Mouse (Mus musculus) limb, embryonic 15.5 days (tissue): ENCODE measurements around the gene Tcerg1l. TPM values are rescaled to one million over a fixed set of nuclear protein-coding genes. Genes with fewer than 3 reads are reported as not detected.

Source experiments
- ATAC-seq: fragments of 200-750 bp; cut with Nextera tagmentation; 2 replicates; pipeline ENCODE4 v1.8.0; 2017; ENCODE audit warnings: low read depth, moderate TSS enrichment; ENCODE audit not compliant: insufficient number of reproducible peaks, low FRiP score, low TSS enrichment
- H3K27ac ChIP-seq: fragments of 300-500 bp; sonication (generic); 2 replicates; pipeline ENCODE4 v1.5.1; 2015; ENCODE audit warnings: moderate library complexity, mild to moderate bottlenecking, inconsistent platforms
- H3K27me3 ChIP-seq: fragments of 300-500 bp; sonication (generic); 2 replicates; pipeline ENCODE4 v1.6.1; 2015; ENCODE audit warnings: inconsistent platforms
- H3K36me3 ChIP-seq: fragments of 300-500 bp; sonication (generic); 2 replicates; pipeline ENCODE4 v1.6.1; 2015; ENCODE audit warnings: inconsistent platforms
- H3K4me1 ChIP-seq: fragments of 300-500 bp; sonication (generic); 2 replicates; pipeline ENCODE4 v1.6.1; 2015; ENCODE audit warnings: inconsistent platforms
- H3K4me2 ChIP-seq: fragments of 300-500 bp; sonication (generic); 2 replicates; pipeline ENCODE4 v1.6.1; 2015; ENCODE audit warnings: mild to moderate bottlenecking, inconsistent platforms
- H3K4me3 ChIP-seq: fragments of 300-500 bp; sonication (generic); 2 replicates; pipeline ENCODE4 v1.5.1; 2015; ENCODE audit warnings: mild to moderate bottlenecking, inconsistent platforms
- H3K9ac ChIP-seq: fragments of 300-500 bp; sonication (generic); 2 replicates; pipeline ENCODE4 v1.6.1; 2015; ENCODE audit warnings: inconsistent platforms
- H3K9me3 ChIP-seq: fragments of 300-500 bp; sonication (generic); 2 replicates; pipeline ENCODE4 v1.6.1; 2016; ENCODE audit warnings: inconsistent platforms
- WGBS: fragments of 180-500 bp; shearing (Covaris S2); methylation state at CpG from one replicate; pipeline ENCODE4 v1.1.7; 2015; 5-methylcytosine and 5-hydroxymethylcytosine counted together
- polyA plus RNA-seq: library from polyadenylated mRNA; unstranded; fragments of >200 nt; fragmentation: Nextera tagmentation; extraction: Ambion mirVana; gene quantifications from 2 replicates; pipeline ENCODE4 v1.2.1, GENCODE M21; 2015

Tcerg1l gene
- polyA plus RNA-seq, 1 experiment from 2014 or later: 0.95 TPM

- Histone ChIP-seq H3K27ac (no peak overlapping the region), H3K9me3 (no peaks in the 10 kb centered on the region), H3K9ac (no peak overlapping the region), H3K27me3 (peaks cover 62% of the 10 kb centered on the region), H3K36me3 (no peaks in the 10 kb centered on the region), H3K4me1 (peaks cover 17% of the 10 kb centered on the region), H3K4me2 (peak overlapping the region; percentile 97), H3K4me3 (peak overlapping the region; percentile 47)
- under 1% methylated on average over 41 of the region's 41 CpGs for WGBS
- ATAC-seq: no peak
These were observed 556 bp downstream of the Tcerg1l start for GRCm38 (mm10) chr7:138396863-138397484.

- no peak overlapping the region for H3K4me2 ChIP-seq
- H3K4me1 ChIP-seq: peaks cover 17% of the 10 kb centered on the region
- no peak overlapping the region for H3K27ac ChIP-seq
- ATAC-seq: no peak
- no peaks in the 10 kb centered on the region for H3K9me3 ChIP-seq
- H3K9ac ChIP-seq: no peak overlapping the region
- 39% methylated on average over 13 of the region's 13 CpGs for WGBS
- no peaks in the 10 kb centered on the region for H3K36me3 ChIP-seq
- no peak overlapping the region for H3K4me3 ChIP-seq
- H3K27me3 ChIP-seq: peaks cover 56% of the 10 kb centered on the region
These were observed 1.2 kb downstream of the Tcerg1l start for GRCm38 (mm10) chr7:138396109-138396862.

GRCm38 (mm10) chr7:138389941-138390340 lies 7.6 kb downstream of the Tcerg1l start:
- Histone ChIP-seq H3K27ac (no peak overlapping the region), H3K4me3 (no peak overlapping the region), H3K27me3 (peaks cover 6% of the 10 kb centered on the region; the same call in 1 of the 2 replicates), H3K4me1 (no peaks in the 10 kb centered on the region), H3K36me3 (no peaks in the 10 kb centered on the region), H3K9ac (no peak overlapping the region), H3K4me2 (no peak overlapping the region), H3K9me3 (no peaks in the 10 kb centered on the region)
- WGBS: 87% methylated on average over 6 of the region's 6 CpGs
- no peak for ATAC-seq

- no peak overlapping the region for H3K27ac ChIP-seq
These were observed 8.5 kb downstream of the Tcerg1l start for GRCm38 (mm10) chr7:138389071-138389470.

GRCm38 (mm10) chr7:138379221-138379620 lies 18.3 kb downstream of the Tcerg1l start:
- no peaks in the 10 kb centered on the region for H3K9me3 ChIP-seq
- H3K27me3 ChIP-seq: no peaks in the 10 kb centered on the region
- no peak overlapping the region for H3K4me3 ChIP-seq
- 85% methylated on average over 3 of the region's 3 CpGs for WGBS
- H3K4me2 ChIP-seq: no peak overlapping the region
- no peak overlapping the region for H3K9ac ChIP-seq
- H3K27ac ChIP-seq: no peak overlapping the region
- no peaks in the 10 kb centered on the region for H3K4me1 ChIP-seq
- H3K36me3 ChIP-seq: no peaks in the 10 kb centered on the region
- no peak for ATAC-seq

More at GRCm38 (mm10) chr7:138389071-138389470, 8.5 kb downstream of the Tcerg1l start:
- Histone ChIP-seq H3K9me3 (no peaks in the 10 kb centered on the region), H3K27me3 (peaks cover 6% of the 10 kb centered on the region; the same call in 1 of the 2 replicates), H3K36me3 (no peaks in the 10 kb centered on the region), H3K4me2 (no peak overlapping the region), H3K9ac (no peak overlapping the region), H3K4me3 (no peak overlapping the region), H3K4me1 (no peaks in the 10 kb centered on the region)
- no peak for ATAC-seq
- WGBS: 68% methylated on average over 3 of the region's 3 CpGs

- H3K9me3 ChIP-seq: no peaks in the 10 kb centered on the region
- no peak overlapping the region for H3K9ac ChIP-seq
- 83% methylated on average over 4 of the region's 4 CpGs for WGBS
- H3K36me3 ChIP-seq: no peaks in the 10 kb centered on the region
- H3K4me2 ChIP-seq: no peak overlapping the region
- no peak overlapping the region for H3K27ac ChIP-seq
- no peaks in the 10 kb centered on the region for H3K4me1 ChIP-seq
- no peaks in the 10 kb centered on the region for H3K27me3 ChIP-seq
- H3K4me3 ChIP-seq: no peak overlapping the region
- no peak for ATAC-seq
These were observed 19.0 kb downstream of the Tcerg1l start for GRCm38 (mm10) chr7:138378546-138378945.

- Histone ChIP-seq H3K4me1 (no peaks in the 10 kb centered on the region), H3K27ac (no peak overlapping the region), H3K36me3 (no peaks in the 10 kb centered on the region), H3K9me3 (no peaks in the 10 kb centered on the region), H3K4me3 (no peak overlapping the region), H3K4me2 (no peak overlapping the region), H3K27me3 (no peaks in the 10 kb centered on the region), H3K9ac (no peak overlapping the region)
- 64% methylated on average over 7 of the region's 7 CpGs for WGBS
- ATAC-seq: no peak
These were observed 22.0 kb downstream of the Tcerg1l start for GRCm38 (mm10) chr7:138375573-138375972.

GRCm38 (mm10) chr7:138374376-138374775 lies 23.2 kb downstream of the Tcerg1l start:
- Histone ChIP-seq H3K27me3 (no peaks in the 10 kb centered on the region), H3K9ac (no peak overlapping the region), H3K4me2 (no peak overlapping the region), H3K9me3 (no peaks in the 10 kb centered on the region), H3K4me1 (no peaks in the 10 kb centered on the region), H3K36me3 (no peaks in the 10 kb centered on the region), H3K27ac (no peak overlapping the region), H3K4me3 (no peak overlapping the region)
- WGBS: 48% methylated on average over 7 of the region's 7 CpGs
- no peak for ATAC-seq

GRCm38 (mm10) chr7:138373530-138373929 lies 24.0 kb downstream of the Tcerg1l start:
- 82% methylated on average over 5 of the region's 5 CpGs for WGBS
- Histone ChIP-seq H3K9ac (no peak overlapping the region), H3K36me3 (no peaks in the 10 kb centered on the region), H3K4me3 (no peak overlapping the region), H3K9me3 (no peaks in the 10 kb centered on the region), H3K4me2 (no peak overlapping the region), H3K27ac (no peak overlapping the region), H3K4me1 (no peaks in the 10 kb centered on the region), H3K27me3 (no peaks in the 10 kb centered on the region)
- ATAC-seq: no peak

GRCm38 (mm10) chr7:138367570-138367969 lies 30.0 kb downstream of the Tcerg1l start:
- no peak overlapping the region for H3K4me2 ChIP-seq
- H3K27me3 ChIP-seq: no peaks in the 10 kb centered on the region
- no peak overlapping the region for H3K27ac ChIP-seq
- no peak overlapping the region for H3K4me3 ChIP-seq
- no peaks in the 10 kb centered on the region for H3K4me1 ChIP-seq
- no peaks in the 10 kb centered on the region for H3K9me3 ChIP-seq
- WGBS: 76% methylated on average over 7 of the region's 7 CpGs
- no peak overlapping the region for H3K9ac ChIP-seq
- no peak for ATAC-seq
- H3K36me3 ChIP-seq: no peaks in the 10 kb centered on the region

- no peaks in the 10 kb centered on the region for H3K36me3 ChIP-seq
- H3K27ac ChIP-seq: no peak overlapping the region
- no peaks in the 10 kb centered on the region for H3K27me3 ChIP-seq
- no peak overlapping the region for H3K4me2 ChIP-seq
- H3K4me1 ChIP-seq: no peaks in the 10 kb centered on the region
- no peak overlapping the region for H3K4me3 ChIP-seq
- ATAC-seq: no peak
- 58% methylated on average over 8 of the region's 8 CpGs for WGBS
- H3K9me3 ChIP-seq: no peaks in the 10 kb centered on the region
- no peak overlapping the region for H3K9ac ChIP-seq
These were observed 32.0 kb downstream of the Tcerg1l start for GRCm38 (mm10) chr7:138365519-138365918.

GRCm38 (mm10) chr7:138357475-138357874 lies 40.1 kb downstream of the Tcerg1l start:
- Histone ChIP-seq H3K4me1 (peaks cover 5% of the 10 kb centered on the region; the same call in 1 of the 2 replicates), H3K9ac (no peak overlapping the region), H3K4me2 (no peak overlapping the region), H3K36me3 (no peaks in the 10 kb centered on the region), H3K9me3 (no peaks in the 10 kb centered on the region), H3K27ac (no peak overlapping the region), H3K27me3 (no peaks in the 10 kb centered on the region), H3K4me3 (no peak overlapping the region)
- ATAC-seq: no peak
- 56% methylated on average over 8 of the region's 8 CpGs for WGBS
